Mouse (Mus musculus) urinary bladder, adult 18-20 months (tissue): ENCODE data around the gene Phospho1.

Experiments used
- DNase-seq, 2 experiments: peaks; one replicate each; pipeline ENCODE4 v3.0.0; 2022; ENCODE audit warnings: low spot score in 2 of 2, mixed read lengths in 2 of 2

The Phospho1 gene

GRCm38 (mm10) chr11:95824071-95824876 is at the start of gene Phospho1:
Gene Phospho1 (plus strand): TSS chr11:95824499.
- DNase-seq: peak; percentile 77 to 89

GRCm38 (mm10) chr11:95777323-95778297 is 46.7 kb upstream of the Phospho1 start:
- DNase-seq: peak; percentile 38 to 75

- no peak for DNase-seq
Observed at GRCm38 (mm10) chr11:95778831-95779251, 45.5 kb upstream of the Phospho1 start.

GRCm38 (mm10) chr11:95779366-95779765 is 44.9 kb upstream of the Phospho1 start:
- DNase-seq: no peak

GRCm38 (mm10) chr11:95780480-95780879 is 43.8 kb upstream of the Phospho1 start:
- no peak for DNase-seq

GRCm38 (mm10) chr11:95781557-95781956 is 42.7 kb upstream of the Phospho1 start:
- DNase-seq: no peak

- no peak for DNase-seq
Observed at GRCm38 (mm10) chr11:95783457-95783856, 40.8 kb upstream of the Phospho1 start.

- no peak for DNase-seq
Observed at GRCm38 (mm10) chr11:95783958-95784357, 40.3 kb upstream of the Phospho1 start.

GRCm38 (mm10) chr11:95785675-95786074 is 38.6 kb upstream of the Phospho1 start:
- no peak for DNase-seq

GRCm38 (mm10) chr11:95786511-95786910 is 37.8 kb upstream of the Phospho1 start:
- no peak for DNase-seq

GRCm38 (mm10) chr11:95789451-95789891 is 34.8 kb upstream of the Phospho1 start:
- DNase-seq: peak in 1 of 2 experiments; percentile 45

GRCm38 (mm10) chr11:95791787-95792186 is 32.5 kb upstream of the Phospho1 start:
- no peak for DNase-seq

GRCm38 (mm10) chr11:95792950-95793509 is 31.3 kb upstream of the Phospho1 start:
- no peak for DNase-seq

GRCm38 (mm10) chr11:95794201-95794600 is 30.1 kb upstream of the Phospho1 start:
- no peak for DNase-seq

GRCm38 (mm10) chr11:95795582-95795981 is 28.7 kb upstream of the Phospho1 start:
- DNase-seq: no peak

- DNase-seq: no peak
Observed at GRCm38 (mm10) chr11:95805010-95805409, 19.3 kb upstream of the Phospho1 start.

- no peak for DNase-seq
Observed at GRCm38 (mm10) chr11:95805527-95805926, 18.8 kb upstream of the Phospho1 start.

- no peak for DNase-seq
Observed at GRCm38 (mm10) chr11:95807884-95808283, 16.4 kb upstream of the Phospho1 start.

GRCm38 (mm10) chr11:95808448-95809011 is 15.8 kb upstream of the Phospho1 start:
- no peak for DNase-seq

GRCm38 (mm10) chr11:95809603-95810002 is 14.7 kb upstream of the Phospho1 start:
- DNase-seq: no peak

GRCm38 (mm10) chr11:95810828-95811227 is 13.5 kb upstream of the Phospho1 start:
- no peak for DNase-seq

- DNase-seq: no peak
Observed at GRCm38 (mm10) chr11:95811741-95812140, 12.6 kb upstream of the Phospho1 start.
